In genomic region chr5:28992796-28993195, GRCm38 (mm10) we compare ENCODE assay signal across 19 mouse cellular contexts.
A peak's percentile ranks its signal among the peaks of the same experiment; 100 is the strongest.
DNase-seq lines count a peak whose midpoint lies in the region; ATAC-seq and TF ChIP-seq lines count a peak whose summit lies in the region.
"Had no signal": no experiment of that assay in that cellular context is flagged by ENCODE, and none has a peak within 500 bp of the region (broad histone marks: within the 10 kb centered on the region; RNA-seq: fewer than 3 reads in every experiment).

No protein-coding gene starts in this region.

- H3K4me1 ChIP-seq in midbrain, postnatal 0 days (ENCODE audit: insufficient read depth, low read length) = no peaks in the 10 kb centered on the region
- H3K4me1 ChIP-seq in midbrain, embryonic 10.5 days = no peaks in the 10 kb centered on the region
- H3K4me1 ChIP-seq in forebrain, embryonic 12.5 days = no peaks in the 10 kb centered on the region
- H3K4me1 ChIP-seq: embryonic facial prominence, embryonic 10.5 days; heart, embryonic 10.5 days; hindbrain, embryonic 13.5 days had no signal

- H3K9ac ChIP-seq in midbrain, postnatal 0 days (replicated peaks; ENCODE audit: low read length, poor library complexity, severe bottlenecking) = no peak overlapping the region
- no peak overlapping the region for H3K9ac ChIP-seq in forebrain, embryonic 12.5 days
- H3K9ac ChIP-seq: hindbrain, embryonic 13.5 days had no signal

- H3K27ac ChIP-seq in midbrain, postnatal 0 days (ENCODE audit: low read depth, low read length) = no peak overlapping the region
- H3K27ac ChIP-seq in midbrain, embryonic 10.5 days (replicated peaks) = no peak overlapping the region
- H3K27ac ChIP-seq in forebrain, embryonic 12.5 days = no peak overlapping the region
- H3K27ac ChIP-seq: embryonic facial prominence, embryonic 10.5 days; heart, embryonic 10.5 days; hindbrain, embryonic 13.5 days had no signal

- H3K4me3 ChIP-seq in midbrain, postnatal 0 days (ENCODE audit: low read depth, low read length) = no peak overlapping the region
- H3K4me3 ChIP-seq in midbrain, embryonic 10.5 days = no peak overlapping the region
- no peak overlapping the region for H3K4me3 ChIP-seq in forebrain, embryonic 12.5 days (replicated peaks)
- H3K4me3 ChIP-seq: embryonic facial prominence, embryonic 10.5 days; heart, embryonic 10.5 days; hindbrain, embryonic 13.5 days had no signal

- no peaks in the 10 kb centered on the region for H3K36me3 ChIP-seq in midbrain, postnatal 0 days (ENCODE audit: insufficient read depth, low read length)
- H3K36me3 ChIP-seq in midbrain, embryonic 10.5 days = no peaks in the 10 kb centered on the region
- no peaks in the 10 kb centered on the region for H3K36me3 ChIP-seq in forebrain, embryonic 12.5 days (replicated peaks)
- H3K36me3 ChIP-seq: embryonic facial prominence, embryonic 10.5 days; heart, embryonic 10.5 days; hindbrain, embryonic 13.5 days had no signal

- H3K9me3 ChIP-seq in midbrain, postnatal 0 days (ENCODE audit: low read length) = no peaks in the 10 kb centered on the region
- H3K9me3 ChIP-seq in midbrain, embryonic 10.5 days (replicated peaks) = no peaks in the 10 kb centered on the region
- no peaks in the 10 kb centered on the region for H3K9me3 ChIP-seq in forebrain, embryonic 12.5 days
- H3K9me3 ChIP-seq: embryonic facial prominence, embryonic 10.5 days; heart, embryonic 10.5 days; hindbrain, embryonic 13.5 days had no signal

- no peak overlapping the region for H3K4me2 ChIP-seq in midbrain, postnatal 0 days (ENCODE audit: low read depth, low read length, poor library complexity, severe bottlenecking)
- H3K4me2 ChIP-seq in forebrain, embryonic 12.5 days = no peak overlapping the region
- H3K4me2 ChIP-seq: hindbrain, embryonic 13.5 days had no signal

- TF ChIP-seq CTCF in midbrain, postnatal 0 days (IDR thresholded peaks at IDR 0.05) = no peak

- peak; percentile 27 to 33 for DNase-seq in cerebellum, adult 18-20 months
- no peak for DNase-seq in cerebellum, adult 11 months
- DNase-seq in midbrain, postnatal 0 days (ENCODE audit: low spot score) = peak; percentile 39
- no peak for DNase-seq in midbrain, embryonic 10.5 days (ENCODE audit: low spot score)
- peak; percentile 64 to 74 for DNase-seq in cerebellum, postnatal 10 days
- no peak for DNase-seq in layer of hippocampus, adult 11-12 months (ENCODE audit: low spot score)
- DNase-seq: adrenal gland, postnatal 14 days; gastrocnemius, postnatal 36 days; heart, adult 18-20 months; heart, postnatal 10 days; kidney, adult 2 months had no signal

- H3K27me3 ChIP-seq in midbrain, postnatal 0 days (ENCODE audit: insufficient read depth, low read length) = no peaks in the 10 kb centered on the region
- no peaks in the 10 kb centered on the region for H3K27me3 ChIP-seq in midbrain, embryonic 10.5 days (ENCODE audit: low read depth, poor library complexity, severe bottlenecking)
- no peaks in the 10 kb centered on the region for H3K27me3 ChIP-seq in forebrain, embryonic 12.5 days
- H3K27me3 ChIP-seq: hindbrain, embryonic 13.5 days had no signal

- no peak for ATAC-seq in midbrain, postnatal 0 days (ENCODE audit: low FRiP score)
- no peak for ATAC-seq in megakaryocyte, adult 5-6 weeks (ENCODE audit: poor library complexity, severe bottlenecking)
- ATAC-seq in forebrain, embryonic 12.5 days (ENCODE audit: low FRiP score) = no peak
- ATAC-seq: activated CD4-positive, CD25-positive, alpha-beta regulatory T cell, adult 4 months; forebrain, embryonic 14.5 days; intestine, embryonic 16.5 days had no signal

- 87% methylated on average over 2 of the region's 2 CpGs for WGBS in midbrain, postnatal 0 days
- 79% methylated on average over 2 of the region's 2 CpGs for WGBS in midbrain, embryonic 10.5 days
- WGBS in forebrain, embryonic 12.5 days = 86% methylated on average over 2 of the region's 2 CpGs

Comparison
In these comparisons a context has a peak if more than half of its experiments do, and no peak if none do; other contexts are left out.
1. DNase-seq: peak in cerebellum, adult 18-20 months (2 of 2), midbrain, postnatal 0 days (single experiment) and cerebellum, postnatal 10 days (2 of 2); none in cerebellum, adult 11 months (single experiment), midbrain, embryonic 10.5 days (single experiment) and layer of hippocampus, adult 11-12 months (single experiment).